Mouse (Mus musculus): ENCODE results near the gene Yipf2.
"Not testable (repeated sequence)": the region's sequence is repeated elsewhere in the genome, so short reads cannot be mapped to it uniquely, and the experiment has no call there.

Yipf2 gene

DNA sequence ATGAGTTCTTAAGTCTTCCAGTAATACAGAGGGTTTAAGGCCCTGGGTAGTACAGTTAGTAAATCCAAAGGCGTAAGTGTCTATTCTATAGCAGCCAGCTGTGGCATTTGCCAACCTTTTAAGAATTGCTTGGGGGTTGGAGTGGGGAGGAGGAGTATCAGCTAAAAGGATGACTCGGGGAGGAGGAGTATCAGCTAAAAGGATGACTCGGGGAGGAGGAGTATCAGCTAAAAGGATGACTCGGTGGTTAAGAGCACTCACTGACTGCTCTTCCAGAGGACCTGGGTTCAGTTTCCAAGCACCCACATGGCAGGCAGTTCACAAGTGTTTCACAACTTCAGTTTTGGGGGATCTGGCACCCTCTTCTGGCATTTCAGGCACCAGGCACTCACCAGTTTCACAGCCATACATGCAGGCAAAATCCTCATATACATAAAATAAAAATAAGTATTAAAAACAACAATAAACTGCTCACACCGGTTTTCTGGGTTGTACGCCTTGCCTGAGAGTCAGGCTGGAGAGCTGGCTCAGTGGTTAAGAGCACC, 37.4 kb downstream of the Yipf2 start:
- DNase-seq = no peak

DNA sequence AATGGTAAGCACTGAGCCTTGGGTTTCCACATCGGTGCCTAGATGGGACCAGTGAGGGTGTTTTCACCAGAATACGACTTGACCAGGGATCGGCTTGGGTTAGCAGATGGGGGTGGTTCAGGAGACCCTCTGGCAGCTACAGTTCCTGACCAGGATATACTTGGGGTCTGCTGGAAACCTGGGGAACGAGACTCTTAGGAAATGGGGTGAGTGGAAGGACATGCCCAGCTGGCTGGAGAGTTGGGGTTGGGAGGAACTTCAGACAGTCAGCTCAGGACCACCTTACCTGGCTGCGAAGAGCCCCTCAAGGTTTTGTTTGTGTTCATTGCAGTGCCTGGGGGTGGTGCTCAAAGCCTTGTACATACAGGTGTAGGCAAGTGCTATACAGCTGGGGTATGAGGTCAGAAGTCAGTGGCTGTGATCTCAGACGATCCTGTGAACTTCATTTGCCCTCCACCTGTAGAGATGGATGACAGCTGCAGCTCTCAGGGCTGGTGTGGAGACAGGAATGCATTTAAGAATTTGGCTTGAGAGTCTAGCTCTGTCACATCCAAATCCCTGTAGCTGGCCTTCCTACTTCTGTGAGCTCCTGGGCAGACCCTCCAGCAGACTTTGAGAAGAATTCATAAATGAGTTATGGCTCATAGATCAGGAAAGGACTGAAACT, 38.9 kb downstream of the Yipf2 start:
- no peak for DNase-seq

DNA sequence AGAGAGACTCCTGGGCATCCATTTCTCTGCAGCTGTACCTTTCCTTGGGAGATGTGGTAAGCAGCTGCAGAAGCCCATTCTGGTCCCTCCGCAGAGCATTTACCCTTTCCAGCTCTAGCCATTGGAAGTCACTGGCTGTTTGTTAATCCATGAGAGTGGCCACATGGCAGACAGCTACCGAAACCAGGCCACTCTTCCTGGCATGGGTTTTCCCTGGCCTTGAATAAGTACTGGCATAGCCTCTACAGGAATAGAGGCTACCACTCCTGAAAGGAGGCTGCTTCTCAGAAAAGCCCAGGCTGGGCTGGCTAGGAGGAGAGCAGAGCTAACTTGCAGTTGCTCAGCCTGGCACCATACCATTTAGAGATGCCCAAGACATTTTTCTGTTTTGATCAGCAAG, 41.6 kb downstream of the Yipf2 start:
- no peak for DNase-seq

DNA sequence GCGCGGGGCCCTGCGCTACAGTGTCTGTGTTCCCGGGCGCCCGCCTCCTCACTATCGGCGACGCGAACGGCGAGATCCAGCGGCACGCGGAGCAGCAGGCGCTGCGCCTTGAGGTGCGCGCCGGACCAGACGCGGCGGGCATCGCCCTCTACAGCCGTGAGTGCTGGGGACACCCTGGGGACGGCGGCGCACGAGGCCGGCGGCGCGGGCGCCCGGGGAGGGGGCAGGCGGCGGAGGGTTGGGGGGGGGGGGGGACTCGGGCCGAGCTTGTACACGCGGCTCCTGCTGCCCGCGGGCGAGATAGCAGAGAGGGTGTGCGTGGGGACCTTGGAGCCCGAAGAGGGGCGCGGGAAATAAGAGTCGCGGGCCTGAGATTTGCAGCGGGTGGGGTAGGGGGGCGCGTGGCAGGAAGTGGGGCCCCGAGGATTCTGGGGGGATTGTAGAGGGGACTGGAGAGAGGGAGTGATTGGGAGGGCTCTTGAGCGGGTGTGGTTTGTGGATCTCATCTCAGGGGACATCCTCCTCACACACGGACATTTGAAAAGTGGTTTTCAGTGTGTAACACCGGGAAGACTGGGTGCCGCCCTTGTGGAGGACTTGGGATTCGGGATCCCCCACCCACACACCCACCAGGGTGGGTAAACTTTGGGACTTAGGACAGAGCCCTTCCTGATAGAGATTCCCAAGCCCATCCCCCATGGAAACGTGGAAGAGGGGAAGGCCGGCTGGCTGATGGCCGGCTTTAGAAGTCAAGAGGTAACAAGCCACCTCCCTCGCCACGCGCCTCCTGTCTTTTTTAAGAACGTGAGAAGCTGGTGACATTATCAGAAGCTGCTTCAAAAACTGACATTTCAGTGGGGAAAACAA, 45.3 kb downstream of the Yipf2 start:
- peak; percentile 61 for DNase-seq

DNA sequence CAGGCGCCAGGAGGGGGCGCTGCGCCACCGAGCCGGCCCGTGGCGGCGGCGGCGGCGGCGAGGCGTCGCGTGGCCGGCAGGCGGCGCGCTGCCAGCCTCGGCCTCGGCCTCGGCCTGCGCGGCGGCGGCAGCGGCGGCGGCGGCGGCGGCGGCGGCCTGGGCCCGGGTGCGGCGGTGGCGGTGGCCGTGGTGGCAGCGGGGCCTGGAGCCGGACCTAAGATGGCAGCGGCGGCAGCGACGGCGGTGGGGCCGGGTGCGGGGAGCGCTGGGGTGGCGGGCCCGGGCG, 45.9 kb downstream of the Yipf2 start, which contains the start of gene Carm1:
Gene Carm1 (plus strand): TSS at position 106 of the 286 bp plus-strand sequence.
- no peak for DNase-seq

DNA sequence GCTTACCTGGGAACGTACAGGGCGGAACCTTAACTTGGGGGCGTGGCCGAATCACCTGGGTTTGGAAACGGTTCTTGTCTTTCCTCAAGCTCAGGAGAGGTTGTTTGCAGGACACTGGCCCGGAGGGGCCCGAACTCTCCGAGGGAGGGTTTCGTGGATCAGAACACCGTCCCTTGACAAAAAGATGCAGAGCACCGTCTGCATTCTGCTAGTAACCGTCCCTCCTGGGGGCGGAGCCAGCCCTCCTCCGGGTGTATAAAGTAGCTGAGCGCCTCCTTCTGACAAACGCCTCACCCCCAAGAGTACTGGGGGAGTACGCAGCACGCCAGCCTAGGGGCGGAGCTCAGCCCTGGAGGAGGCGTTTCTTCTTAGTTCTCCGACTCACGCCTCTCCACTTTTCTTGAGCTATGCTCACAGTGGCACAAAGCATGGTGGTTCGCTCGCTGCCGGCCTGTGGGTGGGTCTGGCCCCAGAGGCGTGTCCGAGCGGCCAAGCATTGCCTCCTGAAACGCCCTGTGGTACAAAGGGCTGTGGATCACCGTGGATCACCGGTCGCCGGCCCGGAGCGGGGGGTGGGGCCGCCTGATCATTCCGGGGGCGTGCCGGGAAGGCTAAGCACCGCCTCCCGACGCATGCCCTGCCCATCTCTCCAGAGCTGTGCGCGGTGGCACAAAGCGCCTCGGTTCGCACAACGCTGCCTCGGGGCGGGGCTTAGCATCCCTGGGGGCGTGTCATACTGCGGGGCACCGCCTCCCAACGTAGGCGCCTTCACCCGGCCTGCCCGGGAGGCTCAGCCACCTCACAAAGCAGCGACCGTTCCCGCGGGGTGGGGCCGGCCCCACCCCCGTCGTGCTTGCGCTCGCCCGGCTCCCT, 46.5 kb downstream of the Yipf2 start:
- peak; percentile 99 for DNase-seq

DNA sequence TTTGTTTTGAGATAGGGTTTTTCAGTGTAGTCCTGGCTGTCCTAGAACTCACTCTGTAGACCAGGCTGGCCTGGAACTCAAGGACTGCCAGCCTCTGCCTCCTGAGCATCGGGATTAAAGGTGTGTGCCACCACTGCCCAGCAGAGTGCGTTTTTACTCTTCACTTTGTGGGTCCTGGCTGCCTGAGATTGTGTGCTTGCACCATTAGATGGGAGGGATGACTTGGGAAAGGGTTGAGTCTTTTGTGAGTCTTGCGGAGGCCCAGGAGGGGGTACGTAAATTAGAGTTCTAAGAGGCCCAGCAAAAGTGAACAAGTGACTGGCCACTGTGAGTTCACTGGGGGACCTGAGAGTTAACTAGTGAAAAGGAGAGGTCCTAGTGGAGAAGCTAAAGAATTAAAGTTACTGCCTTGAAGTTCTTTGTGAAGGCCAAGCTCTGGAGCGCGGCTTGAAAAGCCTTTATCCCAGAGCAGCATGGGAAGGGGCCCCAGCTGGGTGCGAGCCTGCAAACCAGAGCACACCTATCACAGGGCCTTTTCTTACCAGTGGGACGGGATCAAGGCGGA, 47.2 kb downstream of the Yipf2 start:
- no peak for DNase-seq

DNA sequence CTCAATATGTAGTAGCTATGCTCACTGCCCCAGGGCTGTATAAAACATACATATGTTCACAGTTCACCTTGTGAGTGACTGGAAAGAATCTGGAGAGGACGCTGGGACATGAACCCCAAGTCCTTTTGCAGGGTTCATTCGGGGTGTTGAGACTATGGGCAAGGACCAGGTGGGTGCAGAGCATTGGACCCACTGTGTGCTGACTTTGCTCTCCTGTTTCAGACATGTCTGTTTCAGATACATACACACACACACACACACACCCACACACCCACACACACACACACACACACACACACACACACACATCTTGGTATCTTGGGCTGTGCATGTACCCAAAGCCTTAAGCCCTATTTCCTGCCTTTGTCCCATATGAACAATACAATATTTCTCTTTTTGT, 50.6 kb downstream of the Yipf2 start:
- not testable (repeated sequence) for DNase-seq

DNA sequence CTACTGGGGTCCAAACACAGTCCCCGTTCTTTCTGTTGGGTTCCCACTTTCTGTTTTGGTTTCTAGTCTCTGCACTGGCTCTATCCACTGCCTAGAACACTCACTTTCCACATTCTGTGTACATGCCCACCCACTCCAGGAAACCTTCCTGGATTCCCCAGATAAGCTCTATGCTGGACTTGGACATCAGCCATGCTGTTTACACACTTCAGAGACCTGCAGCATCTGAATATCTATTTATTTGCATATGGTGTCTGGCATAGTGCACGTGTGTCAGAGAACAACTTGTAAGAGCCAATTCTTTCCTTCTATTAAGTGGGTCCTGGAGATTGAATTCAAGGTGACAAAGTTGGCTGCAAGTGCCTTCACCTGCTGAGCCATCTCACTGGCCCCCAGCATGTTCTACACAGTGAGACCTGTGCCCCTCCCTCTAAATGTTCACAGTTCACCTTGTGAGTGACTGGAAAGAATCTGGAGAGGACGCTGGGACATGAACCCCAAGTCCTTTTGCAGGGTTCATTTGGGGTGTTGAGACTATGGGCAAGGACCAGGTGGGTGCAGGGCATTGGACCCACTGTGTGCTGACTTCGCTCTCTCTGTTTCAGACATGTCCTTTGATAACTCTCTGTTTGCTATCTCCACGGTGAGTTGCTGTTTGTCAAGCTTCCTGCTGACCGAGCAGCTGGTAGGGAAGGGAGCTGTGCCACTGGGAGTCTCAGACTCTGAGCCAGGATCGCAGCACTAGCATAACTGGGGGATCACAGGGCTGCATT, 52.5 kb downstream of the Yipf2 start:
- no peak for DNase-seq
